Mouse (Mus musculus) kidney, adult 10 weeks (tissue): ENCODE results near the gene Ifitm6. TPM values are rescaled to one million over a fixed set of nuclear protein-coding genes. Genes with fewer than 3 reads are reported as not detected.

Source experiments
- polyA plus RNA-seq: library from polyadenylated mRNA; stranded (reverse); fragments of 350-450 nt; fragmentation: Illumina TruSeq; extraction: RNeasy Lipid Tissue Mini Kit (QIAGEN cat#74804); gene quantifications from one replicate; pipeline ENCODE4 v1.2.3, GENCODE M21; 2014; ENCODE audit warnings: low read depth, low replicate concordance

The Ifitm6 gene
- not detected for polyA plus RNA-seq

DNA sequence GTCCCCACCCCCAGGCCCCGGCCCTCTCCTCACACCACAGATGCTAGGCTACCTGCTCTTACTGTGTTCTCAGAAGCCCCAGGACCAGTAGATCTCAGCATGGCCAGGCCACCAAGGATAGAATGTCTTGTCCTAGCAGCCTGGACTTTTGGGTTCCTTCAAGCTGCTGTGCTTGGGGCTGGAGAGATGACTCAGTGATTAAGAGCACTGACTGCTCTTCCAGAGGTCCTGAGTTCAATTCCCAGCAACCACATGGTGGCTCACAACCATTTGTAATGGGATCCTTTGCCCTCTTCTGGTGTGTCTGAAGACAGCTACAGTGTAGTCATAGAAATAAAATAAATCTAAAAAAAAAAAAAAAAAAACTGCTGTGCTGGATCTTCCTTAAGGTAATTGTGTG, at the start of gene Ifitm6:
Gene Ifitm6 (minus strand): TSS at position 101 of the 400 bp plus-strand sequence.

DNA sequence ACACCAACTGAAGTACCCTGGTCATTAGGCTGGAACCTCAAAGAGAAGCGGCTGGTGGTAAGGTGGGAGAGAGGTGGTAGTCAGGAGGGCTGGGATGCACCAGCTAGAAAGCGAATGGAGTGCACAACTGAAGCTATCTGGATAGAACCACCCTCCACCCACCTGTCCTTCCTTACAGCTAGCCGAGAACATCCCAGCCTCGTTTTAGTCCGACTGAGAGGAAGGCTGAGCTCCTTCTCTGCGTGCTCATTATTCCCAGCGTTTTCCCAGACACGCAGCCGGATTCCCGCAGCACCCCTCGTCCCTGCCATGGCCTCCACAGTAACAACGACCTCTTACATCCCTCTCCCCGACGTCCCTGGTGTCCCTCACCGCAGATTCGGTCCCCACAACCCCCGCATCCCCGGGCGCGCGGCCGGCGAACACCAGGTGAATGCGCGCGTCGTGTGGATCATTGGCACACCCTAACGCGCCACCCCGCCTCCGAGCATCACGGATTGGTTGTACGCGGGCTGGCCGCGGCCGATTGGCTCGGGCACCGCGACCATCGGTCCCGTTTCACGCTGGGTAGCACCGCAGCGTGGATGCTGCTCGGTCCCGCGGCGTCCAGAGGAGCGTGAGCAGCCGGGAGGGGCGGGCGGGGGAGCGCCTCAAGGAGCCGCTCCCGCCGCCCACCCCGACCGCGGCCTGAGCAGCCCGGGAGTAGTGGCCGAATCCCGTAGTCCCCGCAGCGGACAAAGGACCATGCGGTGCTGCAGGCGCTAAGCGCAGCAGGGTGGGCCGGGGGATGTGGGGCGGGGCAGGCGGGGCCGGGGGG, 42.9 kb upstream of the Ifitm6 start, which contains the start of gene B4galnt4:
Gene B4galnt4 (plus strand): TSS at position 679 of the 817 bp plus-strand sequence.

DNA sequence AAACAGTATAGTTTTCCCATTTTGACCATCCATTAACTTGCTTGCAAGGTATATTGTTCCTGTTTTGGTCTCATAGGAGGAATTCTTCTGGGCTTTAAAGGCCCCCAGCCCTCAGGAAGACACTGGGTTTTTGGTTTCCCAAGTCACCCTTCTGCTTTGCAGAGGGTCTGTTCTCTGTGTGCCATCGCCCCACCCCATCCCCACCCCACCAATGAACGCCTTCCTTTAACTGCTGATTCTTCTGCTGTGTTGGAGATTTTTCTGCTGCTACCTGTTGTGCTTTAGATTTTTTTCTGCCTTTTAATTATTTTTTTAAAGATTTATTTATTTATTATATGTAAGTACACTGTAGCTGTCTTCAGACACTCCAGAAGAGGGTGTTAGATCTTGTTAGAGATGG, 11.1 kb upstream of the Ifitm6 start, which contains the start of gene Gm17387:
Gene Gm17387 (plus strand): TSS at position 301 of the 400 bp plus-strand sequence.

DNA sequence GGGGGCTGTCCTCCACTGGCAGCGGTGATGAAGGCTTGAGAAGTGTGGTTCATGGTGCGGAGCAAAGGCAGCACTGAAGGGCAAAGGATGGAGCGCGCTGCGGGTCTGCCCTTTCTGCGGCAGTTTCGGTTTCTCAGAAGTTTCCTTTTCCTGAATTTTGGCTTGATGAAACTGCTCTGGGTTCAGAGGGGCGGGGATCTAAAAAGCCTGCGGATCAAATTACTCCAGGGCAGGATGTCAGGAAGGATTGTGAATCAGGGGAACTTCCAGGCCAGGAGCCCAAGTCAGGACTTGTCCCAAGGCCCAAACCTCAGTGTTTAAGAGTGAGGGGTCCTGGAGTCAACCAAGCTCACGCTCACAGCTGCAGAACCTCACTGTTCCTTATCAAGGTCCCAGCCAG, 7.1 kb downstream of the Ifitm6 start, which contains the start of gene Ifitm3:
Gene Ifitm3 (minus strand): TSS at position 178 of the 400 bp plus-strand sequence.

DNA sequence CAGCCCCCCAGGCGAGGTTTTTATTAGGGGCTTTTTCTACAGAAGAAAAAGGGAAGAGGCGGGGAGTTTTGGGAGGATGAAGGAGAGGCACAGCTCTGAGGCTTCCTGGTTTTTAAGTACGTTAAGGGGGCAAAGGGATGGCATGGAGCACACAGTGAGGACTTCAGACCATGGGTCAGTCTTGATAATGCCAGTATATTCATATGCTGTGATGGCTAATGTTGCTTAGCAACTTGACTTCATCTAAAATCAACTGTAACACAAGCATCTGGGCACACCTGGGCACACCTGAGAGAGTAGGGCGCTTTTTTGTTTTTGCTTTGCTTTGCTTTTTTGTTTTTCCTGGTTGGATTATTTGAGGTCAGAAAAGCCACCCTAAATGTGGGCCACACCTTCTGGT, 50.8 kb downstream of the Ifitm6 start, which contains the start of gene Ifitm1:
Gene Ifitm1 (plus strand): TSS at position 301 of the 400 bp plus-strand sequence.

Other genes with a start within 250 kb of the Ifitm6 start
- gene Syce1, start 230.1 kb downstream of the Ifitm6 start, polyA plus RNA-seq, result not detected
- gene Zfp941, start 195.7 kb downstream of the Ifitm6 start, polyA plus RNA-seq, result 1.1 TPM
- 2.1 TPM for gene Urah, start 182.9 kb downstream of the Ifitm6 start, polyA plus RNA-seq
- not detected for gene Scgb1c1, start 172.4 kb downstream of the Ifitm6 start, polyA plus RNA-seq
- gene Odf3, start 170.1 kb downstream of the Ifitm6 start, polyA plus RNA-seq, result not detected
- not detected for gene Gm45785, start 161.6 kb downstream of the Ifitm6 start, polyA plus RNA-seq
- 4.2 TPM for gene Ric8a, start 161.0 kb downstream of the Ifitm6 start, polyA plus RNA-seq
- 3.2 TPM for gene Bet1l, start 160.3 kb downstream of the Ifitm6 start, polyA plus RNA-seq
- gene Psmd13, start 136.0 kb downstream of the Ifitm6 start, polyA plus RNA-seq, result 149 TPM
- gene Sirt3, start 135.6 kb downstream of the Ifitm6 start, polyA plus RNA-seq, result 4.8 TPM
- not detected for gene Cox8b, start 117.5 kb downstream of the Ifitm6 start, polyA plus RNA-seq
- gene Nlrp6, start 97.0 kb downstream of the Ifitm6 start, polyA plus RNA-seq, result 5.4 TPM
- gene Pgghg, start 76.5 kb downstream of the Ifitm6 start, polyA plus RNA-seq, result 1.1 TPM
- not detected for gene Ifitm5, start 67.6 kb downstream of the Ifitm6 start, polyA plus RNA-seq
- gene Gm45717, start 62.0 kb downstream of the Ifitm6 start, polyA plus RNA-seq, result not detected
- 44.1 TPM for gene Ifitm2, start 61.9 kb downstream of the Ifitm6 start, polyA plus RNA-seq
- gene Ifitm1, start 50.7 kb downstream of the Ifitm6 start, polyA plus RNA-seq, result 5.3 TPM
- gene Ifitm3, start 7.2 kb downstream of the Ifitm6 start, polyA plus RNA-seq, result 4.6 TPM
- not detected for gene Gm17387, start 11.2 kb upstream of the Ifitm6 start, polyA plus RNA-seq
- not detected for gene B4galnt4, start 43.2 kb upstream of the Ifitm6 start, polyA plus RNA-seq
- not detected for gene Pkp3, start 60.3 kb upstream of the Ifitm6 start, polyA plus RNA-seq
- 3.4 TPM for gene Sigirr, start 82.6 kb upstream of the Ifitm6 start, polyA plus RNA-seq
- gene Ano9, start 99.9 kb upstream of the Ifitm6 start, polyA plus RNA-seq, result 6.5 TPM
- gene Ptdss2, start 104.5 kb upstream of the Ifitm6 start, polyA plus RNA-seq, result 28.9 TPM
- gene Rnh1, start 154.9 kb upstream of the Ifitm6 start, polyA plus RNA-seq, result 0.89 TPM
- gene Hras, start 176.1 kb upstream of the Ifitm6 start, polyA plus RNA-seq, result 9.9 TPM
- 0.69 TPM for gene Lrrc56, start 176.2 kb upstream of the Ifitm6 start, polyA plus RNA-seq
- 0.20 TPM for gene Lmntd2, start 196.2 kb upstream of the Ifitm6 start, polyA plus RNA-seq
- gene Rassf7, start 197.9 kb upstream of the Ifitm6 start, polyA plus RNA-seq, result 5.0 TPM
- gene Phrf1, start 210.9 kb upstream of the Ifitm6 start, polyA plus RNA-seq, result 13.1 TPM
- gene Irf7, start 248.6 kb upstream of the Ifitm6 start, polyA plus RNA-seq, result 12.1 TPM